Mouse (Mus musculus) forebrain, embryonic 15.5 days (tissue): ENCODE measurements at regions not wholly inside any gene's neighbourhood (a gene's known extent, or its start where the extent isn't known, plus 50 kb on each side); places are given as distances from the start of the nearest gene placed in this dataset.

Source experiments
- ATAC-seq: fragments of 200-750 bp; cut with Nextera tagmentation; replicated peaks from 2 replicates; pipeline ENCODE4 v1.8.0; 2017; ENCODE audit warnings: mild to moderate bottlenecking, moderate TSS enrichment, moderate library complexity
- H3K27ac ChIP-seq: fragments of 300-500 bp; sonication (generic); replicated peaks from 2 replicates; pipeline ENCODE4 v1.5.1; 2015; ENCODE audit warnings: mild to moderate bottlenecking, inconsistent platforms
- H3K27me3 ChIP-seq: fragments of 300-500 bp; sonication (generic); 2 replicates; pipeline ENCODE4 v1.6.1; 2015; ENCODE audit warnings: inconsistent platforms
- H3K36me3 ChIP-seq: fragments of 300-500 bp; sonication (generic); 2 replicates; pipeline ENCODE4 v1.6.1; 2015; ENCODE audit warnings: mild to moderate bottlenecking, inconsistent platforms
- H3K4me1 ChIP-seq: fragments of 300-500 bp; sonication (generic); 2 replicates; pipeline ENCODE4 v1.6.1; 2015; ENCODE audit warnings: inconsistent platforms
- H3K4me2 ChIP-seq: fragments of 300-500 bp; sonication (generic); replicated peaks from 2 replicates; pipeline ENCODE4 v1.6.1; 2015; ENCODE audit warnings: mild to moderate bottlenecking, inconsistent platforms
- H3K4me3 ChIP-seq: fragments of 300-500 bp; sonication (generic); 2 replicates; pipeline ENCODE4 v1.5.1; 2015; ENCODE audit warnings: mild to moderate bottlenecking, inconsistent platforms
- H3K9ac ChIP-seq: fragments of 300-500 bp; sonication (generic); replicated peaks from 2 replicates; pipeline ENCODE4 v1.6.1; 2015; ENCODE audit warnings: mild to moderate bottlenecking, inconsistent platforms
- H3K9me3 ChIP-seq: fragments of 300-500 bp; sonication (generic); 2 replicates; pipeline ENCODE4 v1.6.1; 2016; ENCODE audit warnings: inconsistent platforms
- WGBS: fragments of 180-500 bp; shearing (Covaris S2); methylation state at CpG from one replicate; pipeline ENCODE4 v1.1.7; 2015; ENCODE audit warnings: mixed read lengths; 5-methylcytosine and 5-hydroxymethylcytosine counted together

- 74% methylated on average over 7 of the region's 7 CpGs for WGBS
These were observed 156.6 kb upstream of the Tex13c2 start for GRCm38 (mm10) chrX:42332906-42333305.

GRCm38 (mm10) chrX:42333631-42334030 is 155.9 kb upstream of the Tex13c2 start:
- Histone ChIP-seq H3K4me1 (no peaks in the 10 kb centered on the region), H3K4me2 (no peak overlapping the region), H3K9me3 (no peaks in the 10 kb centered on the region), H3K4me3 (no peak overlapping the region), H3K36me3 (no peaks in the 10 kb centered on the region), H3K27ac (no peak overlapping the region), H3K27me3 (no peaks in the 10 kb centered on the region), H3K9ac (no peak overlapping the region)
- ATAC-seq: no peak
- 67% methylated on average over 4 of the region's 4 CpGs for WGBS

More at GRCm38 (mm10) chrX:42332906-42333305, 156.6 kb upstream of the Tex13c2 start:
- no peak for ATAC-seq
- Histone ChIP-seq H3K4me2 (no peak overlapping the region), H3K4me1 (no peaks in the 10 kb centered on the region), H3K27ac (no peak overlapping the region), H3K27me3 (no peaks in the 10 kb centered on the region), H3K4me3 (no peak overlapping the region), H3K9ac (no peak overlapping the region), H3K9me3 (no peaks in the 10 kb centered on the region), H3K36me3 (no peaks in the 10 kb centered on the region)

- Histone ChIP-seq H3K9me3 (no peaks in the 10 kb centered on the region), H3K4me3 (no peak overlapping the region), H3K4me1 (no peaks in the 10 kb centered on the region), H3K27ac (no peak overlapping the region), H3K36me3 (no peaks in the 10 kb centered on the region), H3K27me3 (no peaks in the 10 kb centered on the region), H3K9ac (no peak overlapping the region), H3K4me2 (no peak overlapping the region)
- 76% methylated on average over 2 of the region's 2 CpGs for WGBS
- no peak for ATAC-seq
These were observed 154.7 kb upstream of the Tex13c2 start for GRCm38 (mm10) chrX:42334794-42335193.

- 85% methylated on average over 3 of the region's 3 CpGs for WGBS
- ATAC-seq: no peak
- no peak overlapping the region for H3K27ac ChIP-seq
- H3K4me3 ChIP-seq: no peak overlapping the region
- H3K9ac ChIP-seq: no peak overlapping the region
- no peaks in the 10 kb centered on the region for H3K4me1 ChIP-seq
- no peaks in the 10 kb centered on the region for H3K27me3 ChIP-seq
- no peaks in the 10 kb centered on the region for H3K36me3 ChIP-seq
- no peak overlapping the region for H3K4me2 ChIP-seq
- no peaks in the 10 kb centered on the region for H3K9me3 ChIP-seq
These were observed 152.7 kb upstream of the Tex13c2 start for GRCm38 (mm10) chrX:42336772-42337171.

GRCm38 (mm10) chrX:42342362-42342761 is 147.1 kb upstream of the Tex13c2 start:
- H3K9me3 ChIP-seq: no peaks in the 10 kb centered on the region
- H3K4me2 ChIP-seq: no peak overlapping the region
- H3K27me3 ChIP-seq: no peaks in the 10 kb centered on the region
- ATAC-seq: 0 out of 2 replicates have a peak, but pooled peaks have one; percentile 31
- H3K27ac ChIP-seq: peak overlapping the region; percentile 37
- no peak overlapping the region for H3K4me3 ChIP-seq
- no peaks in the 10 kb centered on the region for H3K36me3 ChIP-seq
- WGBS: 32% methylated on average over 7 of the region's 7 CpGs
- peaks cover 10% of the 10 kb centered on the region for H3K4me1 ChIP-seq
- no peak overlapping the region for H3K9ac ChIP-seq

GRCm38 (mm10) chrX:42342951-42343879 is 146.3 kb upstream of the Tex13c2 start:
- WGBS: 14% methylated on average over 16 of the region's 16 CpGs
- ATAC-seq: peak; percentile 94

GRCm38 (mm10) chrX:42352610-42353254 is 136.8 kb upstream of the Tex13c2 start:
- Histone ChIP-seq H3K9ac (no peak overlapping the region), H3K36me3 (no peaks in the 10 kb centered on the region), H3K27me3 (no peaks in the 10 kb centered on the region), H3K4me2 (no peak overlapping the region), H3K4me3 (no peak overlapping the region), H3K4me1 (no peaks in the 10 kb centered on the region), H3K9me3 (no peaks in the 10 kb centered on the region), H3K27ac (peak overlapping the region; percentile 23)
- 45% methylated on average over 5 of the region's 5 CpGs for WGBS
- peak; percentile 95 for ATAC-seq

More at GRCm38 (mm10) chrX:42342951-42343879, 146.3 kb upstream of the Tex13c2 start:
- no peaks in the 10 kb centered on the region for H3K9me3 ChIP-seq
- H3K27ac ChIP-seq: peak overlapping the region; percentile 84
- 0 out of 2 replicates have a peak overlapping the region, but pooled peaks have one; percentile 7 for H3K9ac ChIP-seq
- H3K4me1 ChIP-seq: peaks cover 10% of the 10 kb centered on the region
- H3K36me3 ChIP-seq: no peaks in the 10 kb centered on the region
- no peak overlapping the region for H3K4me3 ChIP-seq
- H3K27me3 ChIP-seq: no peaks in the 10 kb centered on the region
- H3K4me2 ChIP-seq: peak overlapping the region; percentile 20

GRCm38 (mm10) chrX:42359381-42360172 is 129.9 kb upstream of the Tex13c2 start:
- no peaks in the 10 kb centered on the region for H3K36me3 ChIP-seq
- H3K27ac ChIP-seq: peak overlapping the region; percentile 90
- ATAC-seq: peak; percentile 33; the same call in 1 of the 2 replicates
- no peak overlapping the region for H3K9ac ChIP-seq
- no peaks in the 10 kb centered on the region for H3K27me3 ChIP-seq
- 27% methylated on average over 8 of the region's 12 CpGs for WGBS
- peak overlapping the region; percentile 36; the same call in 1 of the 2 replicates for H3K4me2 ChIP-seq
- H3K4me1 ChIP-seq: peaks cover 13% of the 10 kb centered on the region
- no peaks in the 10 kb centered on the region for H3K9me3 ChIP-seq
- 0 out of 2 replicates have a peak overlapping the region, but pooled peaks have one; percentile 21 for H3K4me3 ChIP-seq

- Histone ChIP-seq H3K36me3 (no peaks in the 10 kb centered on the region), H3K4me1 (peaks cover 13% of the 10 kb centered on the region), H3K4me3 (peak overlapping the region; percentile 21), H3K4me2 (peak overlapping the region; percentile 36), H3K9ac (peak overlapping the region; percentile 8; the same call in 1 of the 2 replicates), H3K9me3 (no peaks in the 10 kb centered on the region), H3K27me3 (no peaks in the 10 kb centered on the region), H3K27ac (peak overlapping the region; percentile 90)
- ATAC-seq: no peak
- WGBS: 22% methylated on average over 14 of the region's 15 CpGs
These were observed 129.1 kb upstream of the Tex13c2 start for GRCm38 (mm10) chrX:42360173-42360931.

- Histone ChIP-seq H3K9me3 (no peaks in the 10 kb centered on the region), H3K27me3 (no peaks in the 10 kb centered on the region), H3K4me2 (peak overlapping the region; percentile 36), H3K4me3 (no peak overlapping the region), H3K36me3 (no peaks in the 10 kb centered on the region), H3K27ac (peak overlapping the region; percentile 90), H3K9ac (peak overlapping the region; percentile 8; the same call in 1 of the 2 replicates), H3K4me1 (peaks cover 13% of the 10 kb centered on the region)
- 23% methylated on average over 6 of the region's 6 CpGs for WGBS
- peak; percentile 33; the same call in 1 of the 2 replicates for ATAC-seq
These were observed 128.5 kb upstream of the Tex13c2 start for GRCm38 (mm10) chrX:42360973-42361372.

- peak overlapping the region; percentile 90 for H3K27ac ChIP-seq
- WGBS: 18% methylated on average over 15 of the region's 15 CpGs
- peak; percentile 87 for ATAC-seq
- H3K4me3 ChIP-seq: no peak overlapping the region
- H3K4me2 ChIP-seq: peak overlapping the region; percentile 36
- no peak overlapping the region for H3K9ac ChIP-seq
- no peaks in the 10 kb centered on the region for H3K9me3 ChIP-seq
- H3K4me1 ChIP-seq: peaks cover 13% of the 10 kb centered on the region
- no peaks in the 10 kb centered on the region for H3K27me3 ChIP-seq
- no peaks in the 10 kb centered on the region for H3K36me3 ChIP-seq
These were observed 128.0 kb upstream of the Tex13c2 start for GRCm38 (mm10) chrX:42361400-42362028.
